Mouse (Mus musculus): Measurements from ENCODE around the gene Megf6.

- TF ChIP-seq CTCF (conservative IDR thresholded peaks at IDR 0.05; ENCODE audit: insufficient read depth, insufficient read length, low read depth, low read length) (no peak), POLR2A (IDR thresholded peaks at IDR 0.05; ENCODE audit: low read depth, low read length) (no peak)
Measured at GRCm38 (mm10) chr4:154229569-154229968, 59.0 kb downstream of the Megf6 start.
